Mouse (Mus musculus) fat pad, adult 2 months (tissue): ENCODE results near the gene Ccdc185.

Experiments
- DNase-seq: peaks from one replicate; pipeline ENCODE4 v3.0.0-alpha.2; 2011; ENCODE audit warnings: low read depth, low spot score; ENCODE audit errors: extremely low read depth

Ccdc185 gene

DNA sequence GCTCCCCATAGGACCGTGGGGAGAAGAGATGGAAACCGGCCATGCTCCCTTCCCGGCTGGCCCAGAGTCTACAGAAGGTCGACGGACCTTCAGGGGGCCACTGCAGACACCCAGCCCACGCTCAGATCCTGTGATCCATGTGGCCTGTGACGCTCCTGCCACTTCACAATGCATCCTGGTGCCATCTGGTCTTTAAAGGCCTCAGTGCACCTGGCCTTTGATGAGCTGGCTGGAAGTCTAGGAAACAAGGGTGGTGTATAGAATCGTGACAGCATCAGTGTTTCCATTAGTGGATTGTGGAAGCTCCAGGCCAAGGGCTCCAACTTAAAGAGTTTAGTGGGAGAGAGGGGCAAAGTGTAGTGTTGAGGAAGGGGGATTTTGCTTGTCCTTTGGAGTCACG is at the start of gene Ccdc185:
Gene Ccdc185 (minus strand): TSS at position 101 of the 400 bp plus-strand sequence.
- DNase-seq: no peak

DNA sequence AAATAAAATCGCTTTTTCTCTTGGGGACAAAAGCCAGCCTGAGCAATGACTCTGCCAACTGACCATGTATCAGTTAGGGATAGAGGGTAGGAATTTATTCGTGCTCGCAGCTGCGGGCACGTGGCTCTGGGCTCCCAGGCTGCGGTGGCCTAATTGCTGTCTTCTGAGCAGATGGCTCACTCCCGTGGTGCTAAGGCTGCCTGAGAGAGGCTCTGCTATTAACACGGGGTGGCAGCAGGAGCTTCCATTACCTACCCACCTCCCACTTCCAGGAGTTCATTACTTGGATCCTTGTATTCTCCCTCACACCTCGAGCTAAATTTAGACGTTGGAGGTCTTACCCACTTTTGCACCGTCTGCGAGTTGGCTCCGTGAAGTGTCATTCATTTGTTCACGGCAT is 48.1 kb upstream of the Ccdc185 start:
- no peak for DNase-seq

DNA sequence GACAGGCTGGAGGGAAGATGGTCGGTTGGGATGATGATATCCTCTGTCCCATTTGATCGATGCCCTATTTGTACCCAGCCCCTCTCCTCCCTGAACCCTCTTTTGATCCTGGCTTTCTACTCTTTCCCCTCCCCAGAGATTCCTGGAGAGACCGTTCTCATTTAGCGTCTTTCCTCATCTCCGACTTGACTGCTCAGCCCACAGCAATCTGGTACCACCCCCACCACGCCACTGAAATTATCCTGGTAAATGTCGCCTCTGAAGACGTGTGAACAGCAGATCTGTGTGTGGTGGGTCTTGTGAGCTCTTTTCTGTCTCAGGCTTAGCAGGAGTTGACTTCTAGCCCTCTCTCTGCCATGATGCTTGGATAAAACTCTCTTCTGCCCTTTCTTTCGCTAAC is 45.6 kb upstream of the Ccdc185 start:
- DNase-seq: no peak

DNA sequence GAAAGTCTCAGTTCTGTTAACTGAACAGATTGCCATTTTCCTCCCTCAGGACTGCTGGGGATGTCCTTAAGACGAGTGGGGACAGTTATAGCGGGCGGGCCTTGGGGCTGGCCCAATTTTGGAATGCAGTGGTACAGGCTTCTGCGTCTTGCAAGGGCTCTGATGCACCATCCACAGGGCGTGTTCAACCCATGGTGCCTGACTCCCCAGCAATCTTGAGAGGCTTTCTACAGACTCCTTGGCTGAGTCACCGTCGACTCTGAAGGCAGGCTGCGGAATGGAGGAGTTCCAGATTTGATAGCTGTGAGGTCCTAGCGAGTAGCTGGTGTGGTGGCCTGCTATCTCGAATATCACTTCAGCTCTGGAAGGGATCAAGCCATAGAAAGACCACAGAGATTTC is 45.2 kb upstream of the Ccdc185 start:
- no peak for DNase-seq

DNA sequence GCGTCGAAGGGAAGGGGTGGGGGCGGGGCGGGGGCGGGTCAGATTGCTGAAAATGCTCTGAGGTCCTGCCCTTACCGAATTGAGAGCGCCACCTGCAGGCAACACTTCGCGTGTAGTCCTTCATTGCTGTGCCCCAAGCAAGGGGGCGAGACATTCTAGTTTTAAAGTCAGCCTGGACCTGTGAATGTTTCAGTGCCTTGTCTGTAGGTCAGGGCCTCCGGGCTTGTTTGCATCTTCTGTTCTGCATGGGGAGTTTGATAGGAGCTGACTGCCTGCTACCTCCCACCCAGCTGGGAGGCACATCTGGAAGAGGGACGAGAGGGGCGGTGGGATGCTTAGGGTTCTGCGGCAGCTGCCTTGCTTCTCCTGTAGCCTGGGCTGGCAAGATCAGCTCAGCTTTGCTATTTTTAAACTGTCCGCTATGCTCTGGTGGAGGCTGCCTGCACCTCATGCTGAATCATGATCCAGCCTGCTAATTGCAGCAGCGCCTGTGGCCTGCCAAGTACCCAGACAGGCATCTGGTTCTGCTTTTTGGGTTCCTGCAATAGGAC is 43.6 kb upstream of the Ccdc185 start:
- no peak for DNase-seq

DNA sequence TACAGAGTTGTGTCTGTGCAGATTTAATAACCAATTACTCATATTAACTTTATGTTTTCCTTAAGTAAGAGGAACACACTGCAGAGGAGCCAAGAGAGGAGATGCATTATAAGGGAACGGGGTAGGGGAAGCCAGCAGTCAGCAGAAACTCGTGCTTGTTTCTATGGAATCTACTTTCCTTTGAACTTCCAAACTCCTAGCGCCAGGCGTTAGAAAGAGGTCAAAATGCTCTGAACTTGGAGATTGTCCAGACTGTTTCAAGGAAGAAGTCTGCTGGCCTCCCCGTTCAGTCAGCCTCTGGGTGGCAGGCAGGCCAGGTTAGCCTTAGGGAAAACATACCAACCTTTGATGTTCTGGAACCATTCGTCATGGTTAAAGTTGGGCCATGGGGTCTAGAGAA is 39.9 kb upstream of the Ccdc185 start:
- no peak for DNase-seq

DNA sequence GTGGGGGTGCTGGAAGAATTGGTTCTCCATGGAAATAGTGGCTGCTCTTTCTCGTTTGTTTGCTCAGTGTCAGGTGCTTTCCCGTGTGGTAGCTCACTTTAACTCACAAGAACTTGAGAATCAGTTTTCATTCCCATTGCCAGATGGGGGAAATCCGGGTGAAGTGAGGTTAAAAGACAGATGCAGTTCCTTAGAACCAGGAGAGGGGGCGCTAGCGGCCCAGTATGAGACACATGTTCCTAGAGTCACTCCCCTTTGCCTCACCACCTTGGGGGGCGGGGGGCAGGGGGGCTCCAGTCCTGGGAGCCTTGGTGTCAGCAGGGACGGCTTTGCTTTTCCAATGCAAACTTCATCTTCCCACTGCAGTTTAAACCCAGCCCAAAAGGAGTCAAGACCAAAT is 38.0 kb upstream of the Ccdc185 start:
- DNase-seq: no peak

DNA sequence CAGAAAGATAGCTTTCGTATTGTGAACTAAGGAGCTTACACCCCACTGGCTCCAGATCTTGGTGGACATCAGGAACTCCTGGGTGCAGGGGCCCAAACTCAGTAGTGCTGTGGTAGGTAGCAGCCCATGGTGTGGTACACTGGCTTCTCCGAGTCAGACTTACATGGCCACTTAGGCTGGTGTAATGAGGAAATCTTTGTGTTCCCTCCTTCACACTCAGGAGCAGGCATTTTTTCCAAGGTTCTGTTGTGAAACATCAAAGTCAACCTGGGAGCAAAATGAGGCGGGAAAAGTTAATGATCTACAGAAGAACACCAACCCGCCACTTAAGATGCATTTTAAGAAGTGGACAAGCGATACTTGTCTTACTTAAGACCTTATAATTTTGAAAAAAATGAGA is 36.5 kb upstream of the Ccdc185 start:
- DNase-seq: no peak

DNA sequence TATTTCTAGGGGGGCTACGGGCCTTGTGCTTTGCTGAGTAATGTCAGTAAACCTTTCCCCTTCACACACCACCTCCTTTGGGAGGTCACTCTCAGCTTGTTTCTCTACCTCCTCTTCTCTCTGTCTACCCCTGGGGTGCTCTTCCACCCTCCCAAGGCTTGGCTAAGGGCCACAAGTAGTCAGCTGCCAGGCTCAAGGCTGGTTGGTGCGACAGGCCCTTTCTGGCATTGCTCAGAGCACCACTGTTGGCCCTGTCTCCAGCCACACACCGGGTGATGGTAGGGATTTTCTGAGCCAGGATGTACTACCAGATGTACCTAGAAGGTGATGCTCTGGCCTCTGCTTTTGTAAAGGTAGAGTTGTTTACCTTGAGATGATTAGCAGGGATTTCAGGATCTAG is 35.8 kb upstream of the Ccdc185 start:
- no peak for DNase-seq

DNA sequence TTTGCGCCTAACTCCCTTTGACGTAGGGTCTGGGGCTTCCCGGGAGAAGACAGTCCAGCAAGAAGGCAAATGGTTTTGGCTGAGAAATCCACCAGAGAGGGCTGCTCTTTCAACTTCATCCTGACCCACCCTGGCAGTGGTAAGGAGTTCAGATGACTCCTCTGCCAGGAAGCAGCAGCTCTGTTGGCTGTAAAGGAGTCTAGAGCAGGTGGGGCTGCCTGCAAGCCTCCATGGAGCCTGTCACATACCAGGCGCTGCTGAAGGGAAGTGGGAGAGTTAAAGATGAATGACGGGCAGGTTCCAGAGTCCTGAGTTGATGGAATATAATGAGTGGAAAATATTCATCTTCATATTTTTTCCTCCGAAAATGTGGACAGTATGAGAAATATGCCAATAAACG is 34.8 kb upstream of the Ccdc185 start:
- DNase-seq: no peak

DNA sequence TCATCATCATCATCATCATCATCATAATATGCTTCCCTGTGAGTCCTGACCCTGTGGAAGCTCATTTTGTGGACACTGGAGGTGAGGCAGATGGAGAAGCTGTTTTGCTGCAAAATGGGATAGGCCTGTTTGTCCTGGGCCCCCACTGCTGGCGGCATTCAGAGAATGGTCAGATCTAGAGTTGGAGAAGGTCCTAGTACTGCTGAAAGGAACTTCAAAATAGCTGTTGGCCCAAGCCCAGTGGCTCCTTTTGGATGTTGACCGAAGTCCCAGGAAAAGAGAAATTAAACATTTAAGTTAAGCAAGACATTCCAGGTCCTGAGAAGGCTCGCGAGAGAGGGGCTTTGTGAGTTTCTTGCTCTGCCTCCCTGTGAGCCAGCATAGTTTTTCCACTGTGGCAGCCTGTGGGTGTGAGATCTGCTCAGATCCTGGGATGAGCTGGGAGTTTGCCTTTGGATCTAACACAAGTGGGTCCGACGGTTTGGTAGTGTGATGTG is 30.1 kb upstream of the Ccdc185 start:
- no peak for DNase-seq

DNA sequence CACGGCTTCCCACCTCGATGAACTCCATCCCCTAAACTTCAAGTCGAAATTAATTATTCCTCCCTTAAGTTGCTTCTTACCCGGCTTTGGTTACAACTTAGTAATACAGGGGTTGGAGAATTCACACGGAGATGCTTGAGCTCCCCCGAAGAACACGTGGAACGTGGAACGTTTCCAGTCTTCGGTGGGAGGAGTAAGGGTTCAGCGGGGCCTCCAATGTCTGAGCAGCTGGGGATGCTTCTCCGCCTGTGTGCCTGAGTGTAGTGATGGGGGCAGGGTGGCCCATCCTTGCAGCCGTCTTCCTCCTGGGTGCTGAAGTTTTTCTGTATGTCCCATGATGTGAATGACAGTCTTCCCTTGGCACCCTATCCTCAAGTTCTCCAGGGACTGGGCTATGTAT is 29.2 kb upstream of the Ccdc185 start:
- no peak for DNase-seq

DNA sequence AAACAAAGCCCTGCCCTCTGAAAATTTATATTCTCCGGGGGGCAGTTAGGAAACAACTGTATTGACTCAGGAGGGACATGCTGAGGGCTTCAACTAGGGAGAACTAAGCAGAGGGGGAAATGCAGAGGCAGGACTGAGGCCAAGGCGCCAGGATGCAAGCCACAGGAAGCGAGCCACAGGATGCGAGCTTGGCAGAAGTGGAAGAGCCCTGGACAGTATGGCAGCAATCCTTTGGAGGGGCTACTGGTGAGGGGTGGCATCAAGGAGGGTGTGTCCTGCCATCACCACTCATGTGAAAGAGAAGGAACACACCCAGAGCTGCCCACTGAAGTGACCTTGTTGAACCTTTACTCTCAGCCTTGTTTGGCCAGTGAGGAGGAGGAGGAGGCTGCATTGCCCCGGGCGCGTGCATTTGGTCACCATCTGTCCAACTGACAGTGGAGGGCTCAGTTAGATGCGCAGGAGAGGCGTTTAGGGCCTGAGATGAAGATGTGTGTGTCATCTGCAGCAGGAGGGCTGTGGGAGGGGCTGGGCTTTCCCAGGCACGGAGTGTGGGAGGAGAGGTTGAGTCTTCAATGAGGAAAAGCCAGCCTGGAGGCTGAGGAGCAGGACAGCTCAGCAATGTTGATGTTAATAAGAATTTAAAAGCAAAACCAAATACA is 27.9 kb upstream of the Ccdc185 start:
- DNase-seq: no peak

DNA sequence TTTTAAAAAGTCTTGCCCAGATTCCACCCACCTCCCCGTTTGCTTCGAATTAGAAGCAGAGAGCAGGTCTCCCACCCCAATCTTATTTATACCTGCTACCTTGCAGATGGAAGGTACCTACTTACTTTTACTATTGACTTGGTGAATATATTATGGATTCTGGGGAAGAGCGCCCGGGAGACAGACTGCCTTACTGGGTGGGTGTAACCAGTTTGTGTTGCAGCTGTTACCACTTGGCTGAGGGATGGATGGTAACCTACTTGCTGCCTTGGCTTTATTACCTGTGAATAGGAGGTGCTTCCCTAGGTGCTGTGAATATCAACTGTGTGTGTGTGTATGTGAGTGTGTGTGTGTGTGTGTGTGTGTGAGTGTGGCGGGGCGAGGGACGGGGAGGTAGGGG is 26.6 kb upstream of the Ccdc185 start:
- DNase-seq: no peak

DNA sequence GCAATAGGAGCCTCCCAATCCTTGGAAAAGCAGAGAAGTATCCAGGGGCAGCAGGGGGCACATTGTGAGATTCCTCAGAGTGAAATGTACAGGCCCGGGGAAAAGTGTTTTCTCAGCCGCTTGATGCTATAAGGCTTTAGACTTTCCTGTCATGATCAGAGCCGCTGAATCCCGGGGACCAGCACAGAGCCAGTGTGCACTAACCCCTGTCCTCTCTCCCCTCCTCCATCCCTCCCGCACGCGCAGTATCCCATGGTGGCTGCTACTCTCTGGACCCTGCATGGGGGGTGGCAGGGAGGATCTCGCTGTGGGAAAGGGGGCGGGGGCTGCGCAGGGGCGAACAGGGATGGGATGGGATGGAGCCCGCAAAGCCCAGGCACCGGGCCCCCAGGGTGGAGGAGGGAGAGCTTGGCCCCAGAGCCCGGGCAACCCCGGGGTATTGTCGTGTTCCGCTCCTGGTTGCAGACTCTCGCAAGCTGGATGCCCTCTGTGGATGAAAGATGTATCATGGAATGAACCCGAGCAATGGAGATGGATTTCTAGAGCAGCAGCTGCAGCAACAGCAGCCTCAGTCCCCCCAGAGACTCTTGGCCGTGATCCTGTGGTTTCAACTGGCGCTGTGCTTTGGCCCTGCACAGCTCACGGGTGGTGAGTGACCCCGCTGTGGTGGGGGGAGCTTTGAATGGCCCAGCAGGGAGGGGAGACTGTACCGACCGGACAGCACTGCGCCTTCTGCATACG is 15.7 kb upstream of the Ccdc185 start:
- DNase-seq: no peak

DNA sequence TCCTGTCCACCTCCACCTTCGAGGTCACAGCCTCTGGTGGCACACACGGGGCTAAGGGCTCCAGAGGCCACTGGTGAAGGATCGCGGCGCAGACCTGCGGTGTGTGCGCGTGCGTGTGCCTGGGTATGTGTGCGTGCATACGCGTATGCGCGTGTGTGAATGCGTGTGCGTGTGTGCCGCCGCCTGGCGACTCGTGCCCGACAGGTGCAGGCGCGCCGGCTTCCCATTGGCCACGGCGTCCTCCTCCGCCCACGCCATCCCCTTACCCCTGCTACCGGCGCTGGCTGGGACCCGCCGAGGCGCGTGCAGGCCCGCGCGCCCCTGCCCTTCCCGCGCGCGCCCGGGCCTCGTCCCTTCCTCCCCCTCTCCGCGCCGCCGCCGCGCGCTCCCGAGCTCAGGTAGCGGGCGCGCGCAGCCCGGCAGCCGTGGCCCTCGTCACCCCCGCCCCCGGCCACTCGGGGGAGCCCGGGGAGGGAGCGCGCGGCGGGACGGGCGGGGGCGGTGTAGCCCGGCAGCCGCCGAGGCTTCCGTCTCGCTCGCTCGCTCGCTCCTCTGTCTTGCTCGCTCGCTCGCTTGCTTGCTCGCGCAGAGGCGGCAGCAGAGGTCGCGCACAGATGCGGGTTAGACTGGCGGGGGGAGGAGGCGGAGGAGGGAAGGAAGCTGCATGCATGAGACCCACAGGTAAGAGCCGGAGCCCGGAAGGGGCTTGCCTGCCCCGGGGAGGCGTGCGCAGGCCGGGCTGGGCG is 14.9 kb upstream of the Ccdc185 start, which contains the start of gene Susd4:
Gene Susd4 (plus strand): TSS at position 145 of the 746 bp plus-strand sequence.
- DNase-seq: no peak

DNA sequence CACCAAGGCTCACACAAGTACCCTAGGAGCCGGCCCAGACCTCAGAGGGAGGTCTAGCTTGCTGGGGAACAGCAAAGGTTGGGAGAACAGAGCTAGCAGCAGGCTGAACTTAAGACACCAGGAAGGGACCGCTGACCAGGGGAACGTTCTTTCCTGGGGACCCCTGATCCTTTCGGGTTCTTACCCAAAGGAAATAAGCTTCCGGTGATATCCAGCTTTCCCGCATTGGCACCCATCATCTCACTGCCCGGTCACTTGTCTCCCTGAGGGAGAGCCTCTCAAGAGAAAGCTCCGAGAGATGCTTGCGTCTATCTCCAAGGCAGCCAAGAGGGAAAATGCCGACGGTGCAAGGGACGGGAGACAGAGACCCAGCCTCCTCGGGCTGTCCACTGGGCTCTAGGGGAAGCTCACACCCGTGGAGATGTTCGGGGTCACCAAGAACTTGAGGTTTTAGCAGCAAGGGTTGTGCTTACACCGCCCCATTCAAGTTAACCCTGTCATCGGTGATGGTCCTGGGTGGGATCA is 14.3 kb upstream of the Ccdc185 start:
- DNase-seq: no peak

DNA sequence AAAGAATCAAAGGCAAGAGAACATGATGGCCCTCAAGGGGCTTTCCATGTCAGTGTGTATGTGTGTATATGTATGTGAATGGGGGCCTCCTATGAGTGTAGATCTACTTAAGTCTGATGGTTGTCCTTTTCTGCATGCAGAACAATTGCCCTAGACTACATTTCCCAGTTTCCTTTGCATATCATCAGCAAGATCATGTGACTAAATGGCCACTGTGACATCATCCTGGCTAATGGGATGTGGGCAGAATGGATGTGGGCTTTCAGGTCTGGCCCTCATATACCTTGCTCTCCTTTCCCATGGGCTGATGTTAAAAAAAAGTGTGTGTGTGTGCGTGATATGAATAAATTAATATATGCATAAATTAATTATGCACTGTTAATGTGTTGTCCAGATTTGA is 9.8 kb upstream of the Ccdc185 start:
- no peak for DNase-seq

DNA sequence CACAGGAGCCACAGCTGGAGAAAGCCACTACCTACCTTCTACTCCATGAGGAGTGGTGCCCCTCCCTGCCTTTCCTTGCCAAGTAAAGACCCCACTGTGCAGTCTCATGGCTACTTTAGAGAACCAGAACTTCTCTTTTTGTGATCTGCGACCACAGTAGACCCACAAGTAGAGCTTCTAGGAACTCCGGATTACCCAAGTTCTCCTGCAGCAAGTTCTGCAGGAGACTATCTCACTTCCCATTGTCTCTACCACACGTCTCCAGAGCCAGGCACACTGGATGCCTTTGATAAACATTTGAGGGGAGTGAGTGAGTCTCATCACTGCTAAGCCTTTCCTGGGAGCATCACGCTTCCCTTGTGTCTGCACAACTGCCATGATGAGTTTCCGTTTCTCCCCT is 5.9 kb upstream of the Ccdc185 start:
- no peak for DNase-seq

DNA sequence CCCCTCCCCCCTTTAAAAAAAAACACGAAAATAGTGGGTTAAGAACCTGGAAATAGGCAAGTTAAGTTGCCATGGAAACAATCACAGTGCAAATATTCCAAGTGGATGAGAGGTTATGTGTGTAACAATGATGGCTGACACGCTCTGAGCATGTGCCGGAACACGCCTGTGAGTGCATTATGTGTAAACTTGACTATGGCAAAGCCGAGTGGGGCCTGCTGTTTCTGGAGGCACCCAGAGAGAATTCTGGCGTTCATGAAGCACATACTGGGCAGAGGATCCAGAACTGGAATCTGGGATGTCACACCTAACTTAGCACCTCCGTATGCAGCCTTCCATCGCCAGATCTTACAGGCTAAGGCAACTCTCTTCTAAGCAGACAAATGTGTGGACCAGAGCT is 4.7 kb upstream of the Ccdc185 start:
- DNase-seq: no peak

DNA sequence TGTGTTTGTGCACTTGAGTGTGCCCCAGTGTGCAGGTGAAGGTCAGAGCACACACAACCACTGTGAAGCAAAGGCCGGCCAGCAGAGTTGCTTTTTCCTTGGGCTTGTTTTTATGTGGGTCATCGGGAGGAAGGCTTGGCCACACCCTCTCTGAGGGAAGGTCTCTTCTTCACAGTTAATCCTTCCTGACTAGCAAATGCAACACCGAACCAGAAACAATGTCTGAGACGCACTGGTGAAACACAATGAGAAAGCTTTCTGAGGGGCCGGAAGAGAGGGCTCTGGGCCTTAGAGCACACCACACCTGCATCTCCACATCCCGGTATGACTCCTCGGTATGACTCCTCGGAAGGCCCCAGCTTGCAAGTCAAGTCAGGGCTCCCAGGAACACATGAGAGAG is 2.3 kb upstream of the Ccdc185 start:
- no peak for DNase-seq
